Mouse (Mus musculus) heart, embryonic 12.5 days (tissue): ENCODE measurements around the gene Aggf1. TPM values are rescaled to one million over a fixed set of nuclear protein-coding genes. Genes with fewer than 3 reads are reported as not detected.

ENCODE experiments used
- ATAC-seq: fragments of 200-750 bp; cut with Nextera tagmentation; 2 replicates; pipeline ENCODE4 v1.8.0; 2017; ENCODE audit warnings: moderate TSS enrichment, moderate library complexity; ENCODE audit not compliant: insufficient number of reproducible peaks, low FRiP score
- H3K27ac ChIP-seq: fragments of 300-500 bp; sonication (generic); 2 replicates; pipeline ENCODE4 v1.5.1; 2016; ENCODE audit warnings: mild to moderate bottlenecking, moderate library complexity; ENCODE audit not compliant: poor library complexity, severe bottlenecking
- H3K27me3 ChIP-seq: fragments of 300-500 bp; sonication (generic); replicated peaks from 2 replicates; pipeline ENCODE4 v1.6.1; 2016; ENCODE audit warnings: mild to moderate bottlenecking, moderate library complexity
- H3K36me3 ChIP-seq: fragments of 300-500 bp; sonication (generic); 2 replicates; pipeline ENCODE4 v1.6.1; 2016; ENCODE audit warnings: mild to moderate bottlenecking, moderate library complexity
- H3K4me1 ChIP-seq: fragments of 300-500 bp; sonication (generic); replicated peaks from 2 replicates; pipeline ENCODE4 v1.6.1; 2016; ENCODE audit warnings: mild to moderate bottlenecking
- H3K4me2 ChIP-seq: fragments of 300-500 bp; sonication (generic); 2 replicates; pipeline ENCODE4 v1.6.1; 2016; ENCODE audit warnings: mild to moderate bottlenecking, moderate library complexity
- H3K4me3 ChIP-seq: fragments of 300-500 bp; sonication (generic); 2 replicates; pipeline ENCODE4 v1.5.1; 2016; ENCODE audit warnings: mild to moderate bottlenecking
- H3K9ac ChIP-seq: fragments of 300-500 bp; sonication (generic); 2 replicates; pipeline ENCODE4 v1.6.1; 2016; ENCODE audit warnings: mild to moderate bottlenecking, moderate library complexity
- H3K9me3 ChIP-seq: fragments of 300-500 bp; sonication (generic); replicated peaks from 2 replicates; pipeline ENCODE4 v1.6.1; 2016; ENCODE audit warnings: mild to moderate bottlenecking, moderate library complexity
- WGBS: fragments of 180-500 bp; shearing (Covaris S2); methylation state at CpG from one replicate; pipeline ENCODE4 v1.1.7; 2016; 5-methylcytosine and 5-hydroxymethylcytosine counted together
- polyA plus RNA-seq: library from polyadenylated mRNA; unstranded; fragments of >200 nt; fragmentation: Nextera tagmentation; extraction: Ambion mirVana; gene quantifications from 2 replicates; pipeline ENCODE4 v1.2.1, GENCODE M21; 2016

The Aggf1 gene
- polyA plus RNA-seq, result 30.3 and 31.6 TPM in 2 replicates

- under 1% methylated on average over 84 of the region's 86 CpGs for WGBS
- peak; percentile 94 for ATAC-seq
- Histone ChIP-seq H3K27me3 (no peaks in the 10 kb centered on the region), H3K4me1 (peaks cover 16% of the 10 kb centered on the region), H3K4me2 (peak within 1 kb of the TSS; percentile 81), H3K9ac (peak within 1 kb of the TSS; percentile 93), H3K27ac (peak within 1 kb of the TSS; percentile 70), H3K36me3 (peaks cover 12% of the 10 kb centered on the region), H3K4me3 (peak within 1 kb of the TSS; percentile 94), H3K9me3 (no peaks in the 10 kb centered on the region)
Measured at GRCm38 (mm10) chr13:95374701-95375553, at the start of gene Aggf1. Aggf1 (minus strand) TSS chr13:95375352.

GRCm38 (mm10) chr13:95424932-95425331 is 49.8 kb upstream of the Aggf1 start:
- WGBS, result 77% methylated on average over 7 of the region's 7 CpGs

GRCm38 (mm10) chr13:95419204-95419749 is 44.1 kb upstream of the Aggf1 start:
- 34% methylated on average over 8 of the region's 8 CpGs for WGBS

More at GRCm38 (mm10) chr13:95424932-95425331, 49.8 kb upstream of the Aggf1 start:
- Histone ChIP-seq H3K36me3 (no peaks in the 10 kb centered on the region), H3K4me3 (no peak overlapping the region), H3K9ac (no peak overlapping the region), H3K27me3 (peaks cover 10% of the 10 kb centered on the region; the same call in 1 of the 2 replicates), H3K27ac (no peak overlapping the region), H3K9me3 (no peaks in the 10 kb centered on the region), H3K4me1 (0 out of 2 replicates have a peak, but pooled peaks cover 3% of the 10 kb centered on the region), H3K4me2 (no peak overlapping the region)
- ATAC-seq, result no peak

GRCm38 (mm10) chr13:95418575-95419203 is 43.5 kb upstream of the Aggf1 start:
- no peak overlapping the region for H3K27ac ChIP-seq
- H3K9ac ChIP-seq, result no peak overlapping the region
- no peak overlapping the region for H3K4me3 ChIP-seq
- no peaks in the 10 kb centered on the region for H3K36me3 ChIP-seq
- H3K27me3 ChIP-seq, result peaks cover 29% of the 10 kb centered on the region
- H3K9me3 ChIP-seq, result peaks cover 4% of the 10 kb centered on the region; the same call in 1 of the 2 replicates
- 57% methylated on average over 6 of the region's 6 CpGs for WGBS
- H3K4me1 ChIP-seq, result 0 out of 2 replicates have a peak, but pooled peaks cover 3% of the 10 kb centered on the region
- no peak overlapping the region for H3K4me2 ChIP-seq
- ATAC-seq, result no peak

More at GRCm38 (mm10) chr13:95419204-95419749, 44.1 kb upstream of the Aggf1 start:
- no peak for ATAC-seq
- peaks cover 29% of the 10 kb centered on the region for H3K27me3 ChIP-seq
- no peaks in the 10 kb centered on the region for H3K36me3 ChIP-seq
- 0 out of 2 replicates have a peak, but pooled peaks cover 3% of the 10 kb centered on the region for H3K4me1 ChIP-seq
- no peak overlapping the region for H3K9ac ChIP-seq
- H3K4me2 ChIP-seq, result no peak overlapping the region
- no peak overlapping the region for H3K4me3 ChIP-seq
- no peak overlapping the region for H3K27ac ChIP-seq
- H3K9me3 ChIP-seq, result peaks cover 4% of the 10 kb centered on the region; the same call in 1 of the 2 replicates

- peaks cover 3% of the 10 kb centered on the region; the same call in 1 of the 2 replicates for H3K4me1 ChIP-seq
- 3% methylated on average over 2 of the region's 2 CpGs for WGBS
Measured at GRCm38 (mm10) chr13:95412257-95412656, 37.1 kb upstream of the Aggf1 start.

GRCm38 (mm10) chr13:95393242-95393641 is 18.1 kb upstream of the Aggf1 start:
- peaks cover 12% of the 10 kb centered on the region for H3K9me3 ChIP-seq
- no peaks in the 10 kb centered on the region for H3K4me1 ChIP-seq
- ATAC-seq, result no peak
- 0 out of 2 replicates have a peak, but pooled peaks cover 7% of the 10 kb centered on the region for H3K27me3 ChIP-seq
- no peak overlapping the region for H3K4me2 ChIP-seq
- no peak overlapping the region for H3K27ac ChIP-seq
- no peak overlapping the region for H3K4me3 ChIP-seq
- no peaks in the 10 kb centered on the region for H3K36me3 ChIP-seq
- no peak overlapping the region for H3K9ac ChIP-seq
- WGBS, result 73% methylated on average over 7 of the region's 7 CpGs

More at GRCm38 (mm10) chr13:95412257-95412656, 37.1 kb upstream of the Aggf1 start:
- H3K36me3 ChIP-seq, result no peaks in the 10 kb centered on the region
- H3K27me3 ChIP-seq, result peaks cover 39% of the 10 kb centered on the region
- H3K4me3 ChIP-seq, result no peak overlapping the region
- no peak overlapping the region for H3K4me2 ChIP-seq
- peaks cover 4% of the 10 kb centered on the region; the same call in 1 of the 2 replicates for H3K9me3 ChIP-seq
- no peak for ATAC-seq
- no peak overlapping the region for H3K9ac ChIP-seq
- no peak overlapping the region for H3K27ac ChIP-seq

GRCm38 (mm10) chr13:95389866-95390865 is 15.0 kb upstream of the Aggf1 start:
- no peaks in the 10 kb centered on the region for H3K36me3 ChIP-seq
- no peak overlapping the region for H3K4me3 ChIP-seq
- 0 out of 2 replicates have a peak overlapping the region, but pooled peaks have one; percentile 20 for H3K4me2 ChIP-seq
- H3K4me1 ChIP-seq, result no peaks in the 10 kb centered on the region
- H3K27ac ChIP-seq, result no peak overlapping the region
- 31% methylated on average over 24 of the region's 24 CpGs for WGBS
- no peak for ATAC-seq
- H3K27me3 ChIP-seq, result 0 out of 2 replicates have a peak, but pooled peaks cover 7% of the 10 kb centered on the region
- peaks cover 1% of the 10 kb centered on the region for H3K9me3 ChIP-seq
- no peak overlapping the region for H3K9ac ChIP-seq

GRCm38 (mm10) chr13:95388226-95388625 is 13.1 kb upstream of the Aggf1 start:
- 73% methylated on average over 5 of the region's 5 CpGs for WGBS

GRCm38 (mm10) chr13:95382418-95382817 is 7.3 kb upstream of the Aggf1 start:
- Histone ChIP-seq H3K4me3 (no peak overlapping the region), H3K4me2 (no peak overlapping the region), H3K36me3 (no peaks in the 10 kb centered on the region), H3K9me3 (no peaks in the 10 kb centered on the region), H3K9ac (no peak overlapping the region), H3K4me1 (peaks cover 7% of the 10 kb centered on the region), H3K27me3 (peaks cover 8% of the 10 kb centered on the region; the same call in 1 of the 2 replicates), H3K27ac (no peak overlapping the region)
- peak; percentile 18; the same call in 1 of the 2 replicates for ATAC-seq
- 52% methylated on average over 5 of the region's 5 CpGs for WGBS

More at GRCm38 (mm10) chr13:95388226-95388625, 13.1 kb upstream of the Aggf1 start:
- Histone ChIP-seq H3K4me3 (no peak overlapping the region), H3K9ac (no peak overlapping the region), H3K27me3 (peaks cover 14% of the 10 kb centered on the region; the same call in 1 of the 2 replicates), H3K4me2 (no peak overlapping the region), H3K9me3 (no peaks in the 10 kb centered on the region), H3K4me1 (no peaks in the 10 kb centered on the region), H3K27ac (no peak overlapping the region), H3K36me3 (no peaks in the 10 kb centered on the region)
- no peak for ATAC-seq

GRCm38 (mm10) chr13:95378696-95379095 is 3.5 kb upstream of the Aggf1 start:
- Histone ChIP-seq H3K9ac (no peak overlapping the region), H3K4me2 (no peak overlapping the region), H3K4me3 (no peak overlapping the region), H3K36me3 (no peaks in the 10 kb centered on the region), H3K27ac (no peak overlapping the region), H3K27me3 (0 out of 2 replicates have a peak, but pooled peaks cover 6% of the 10 kb centered on the region), H3K4me1 (peaks cover 13% of the 10 kb centered on the region), H3K9me3 (no peaks in the 10 kb centered on the region)
- no peak for ATAC-seq
- 62% methylated on average over 3 of the region's 3 CpGs for WGBS
